Mouse (Mus musculus) CH12.LX (cell line): ENCODE measurements around the gene Tbcel. TPM values are rescaled to one million over a fixed set of nuclear protein-coding genes. Genes with fewer than 3 reads are reported as not detected.

Experiments
- DNase-seq: peaks from one replicate; pipeline ENCODE4 v3.0.0-alpha.2; 2013; ENCODE audit errors: extremely low read depth
- H3K27ac ChIP-seq: 2 replicates; pipeline ENCODE4 v1.5.1; 2012; ENCODE audit warnings: low read depth, mild to moderate bottlenecking, control low read depth, moderate library complexity; ENCODE audit not compliant: insufficient read depth
- H3K27me3 ChIP-seq: replicated peaks from 2 replicates; pipeline ENCODE3; 2012; ENCODE audit warnings: inconsistent platforms
- H3K36me3 ChIP-seq, 2 experiments: replicated peaks in 1 of 2; 2 replicates each; pipeline versions ENCODE3 to v1.6.1; 2012; ENCODE audit warnings: inconsistent platforms in 1 of 2, low read length in 1 of 2, mild to moderate bottlenecking in 1 of 2, mixed read lengths in 1 of 2, moderate library complexity in 1 of 2; ENCODE audit not compliant: control insufficient read depth in 1 of 2, insufficient read depth in 1 of 2
- H3K4me1 ChIP-seq, 2 experiments: 2 replicates each; pipeline ENCODE4 v1.6.1; 2012; ENCODE audit warnings: inconsistent platforms in 1 of 2, moderate library complexity in 1 of 2; ENCODE audit not compliant: insufficient read depth in 2 of 2, control insufficient read depth in 1 of 2
- H3K4me2 ChIP-seq: 2 replicates; pipeline ENCODE4 v1.6.1; 2012; ENCODE audit warnings: low read depth, mild to moderate bottlenecking, control low read depth; ENCODE audit not compliant: poor library complexity, insufficient read depth, severe bottlenecking
- H3K4me3 ChIP-seq, 3 experiments: fragments of 150-350 bp in 1 of 3; sonication (generic) in 1 of 3; replicated peaks in 1 of 3; 2 replicates each; pipeline versions ENCODE3 to v1.5.1; 2011 to 2012; ENCODE audit warnings: low read depth in 2 of 3, low read length in 2 of 3, mild to moderate bottlenecking in 2 of 3, moderate library complexity in 2 of 3, control low read depth in 1 of 3, improper control_type of control experiment in 1 of 3, inconsistent platforms in 1 of 3, mixed read lengths in 1 of 3; ENCODE audit not compliant: poor library complexity in 1 of 3
- H3K79me2 ChIP-seq: replicated peaks from 2 replicates; pipeline ENCODE4 v1.6.1; 2012; ENCODE audit warnings: mild to moderate bottlenecking, moderate library complexity; ENCODE audit not compliant: control insufficient read depth, poor library complexity, insufficient read depth, severe bottlenecking; ENCODE audit errors: extremely low read depth
- H3K9ac ChIP-seq: 2 replicates; pipeline ENCODE4 v1.6.1; 2012; ENCODE audit warnings: low read depth, mild to moderate bottlenecking, control low read depth, moderate library complexity; ENCODE audit not compliant: insufficient read depth
- H3K9me3 ChIP-seq: replicated peaks from 2 replicates; pipeline ENCODE3; 2012; ENCODE audit warnings: low read length, inconsistent platforms, mixed read lengths
- BHLHE40 ChIP-seq: IDR thresholded peaks from 2 replicates; pipeline ENCODE4 v1.6.1; 2011; ENCODE audit warnings: mild to moderate bottlenecking, low read depth, low read length, improper control_type of control experiment
- CHD1 ChIP-seq: IDR thresholded peaks from 2 replicates; pipeline ENCODE4 v1.6.1; 2012; ENCODE audit warnings: low read depth, low read length, improper control_type of control experiment, inconsistent platforms
- CHD2 ChIP-seq: IDR thresholded peaks from 2 replicates; pipeline ENCODE4 v1.6.1; 2011; ENCODE audit warnings: low read length, improper control_type of control experiment
- CTCF ChIP-seq, 2 experiments: IDR thresholded peaks in 1 of 2; conservative IDR thresholded peaks in 1 of 2; 2 replicates each; pipeline ENCODE4 v1.5.1; 2011 to 2012; ENCODE audit warnings: low read depth in 2 of 2, low read length in 2 of 2, improper control_type of control experiment in 1 of 2, inconsistent platforms in 1 of 2, mild to moderate bottlenecking in 1 of 2, moderate library complexity in 1 of 2
- E2F4 ChIP-seq: IDR thresholded peaks from 2 replicates; pipeline ENCODE4 v1.6.1; 2011; ENCODE audit warnings: low read depth, low read length, improper control_type of control experiment; ENCODE audit not compliant: insufficient replicate concordance
- EP300 ChIP-seq: IDR thresholded peaks from 2 replicates; pipeline ENCODE4 v1.6.1; 2011; ENCODE audit warnings: low read length, improper control_type of control experiment
- ETS1 ChIP-seq: conservative IDR thresholded peaks from 2 replicates; pipeline ENCODE4 v1.6.1; 2012; ENCODE audit warnings: low read depth, mild to moderate bottlenecking, inconsistent platforms, low read length, improper control_type of control experiment, moderate library complexity
- HCFC1 ChIP-seq: IDR thresholded peaks from 2 replicates; pipeline ENCODE4 v1.6.1; 2012; ENCODE audit warnings: low read depth, mild to moderate bottlenecking, inconsistent platforms, low read length, improper control_type of control experiment
- IRF4 ChIP-seq: IDR thresholded peaks from 2 replicates; pipeline ENCODE4 v1.6.1; 2014; ENCODE audit warnings: low read depth, mild to moderate bottlenecking, inconsistent platforms, low read length, improper control_type of control experiment
- JUND ChIP-seq: conservative IDR thresholded peaks from 2 replicates; pipeline ENCODE4 v1.6.1; 2011; ENCODE audit warnings: low read depth, low read length, improper control_type of control experiment
- MEF2A ChIP-seq: IDR thresholded peaks from 2 replicates; pipeline ENCODE4 v1.6.1; 2014; ENCODE audit warnings: low read depth, mild to moderate bottlenecking, inconsistent platforms, low read length, improper control_type of control experiment, borderline replicate concordance
- MXI1 ChIP-seq: IDR thresholded peaks from 2 replicates; pipeline ENCODE4 v1.6.1; 2011; ENCODE audit warnings: mild to moderate bottlenecking, low read depth, low read length, improper control_type of control experiment
- MYC ChIP-seq: IDR thresholded peaks from 2 replicates; pipeline ENCODE4 v1.6.1; 2011; ENCODE audit warnings: low read depth, mild to moderate bottlenecking, improper control_type of control experiment, low read length
- POLR2A ChIP-seq: IDR thresholded peaks from 2 replicates; pipeline ENCODE4 v1.6.1; 2011; ENCODE audit warnings: low read depth, mild to moderate bottlenecking, improper control_type of control experiment, low read length
- POLR2AphosphoS2 ChIP-seq: IDR thresholded peaks from 2 replicates; pipeline ENCODE4 v1.6.1; 2011; ENCODE audit warnings: low read depth, low read length, improper control_type of control experiment
- RCOR1 ChIP-seq: conservative IDR thresholded peaks from 2 replicates; pipeline ENCODE4 v1.6.1; 2012; ENCODE audit warnings: low read depth, mild to moderate bottlenecking, inconsistent platforms, low read length, improper control_type of control experiment
- TCF12 ChIP-seq: IDR thresholded peaks from 2 replicates; pipeline ENCODE4 v1.6.1; 2014; ENCODE audit warnings: low read depth, mild to moderate bottlenecking, inconsistent platforms, low read length, improper control_type of control experiment
- USF1 ChIP-seq: IDR thresholded peaks from 2 replicates; pipeline ENCODE4 v1.6.1; 2014; ENCODE audit warnings: low read depth, mild to moderate bottlenecking, inconsistent platforms, low read length, improper control_type of control experiment
- ZC3H11A ChIP-seq: IDR thresholded peaks from 2 replicates; pipeline ENCODE4 v1.6.1; 2012; ENCODE audit warnings: low read depth, mild to moderate bottlenecking, inconsistent platforms, low read length, improper control_type of control experiment
- ZMIZ1 ChIP-seq: IDR thresholded peaks from 2 replicates; pipeline ENCODE4 v1.6.1; 2012; ENCODE audit warnings: low read depth, mild to moderate bottlenecking, inconsistent platforms, low read length, improper control_type of control experiment
- ZNF384 ChIP-seq: IDR thresholded peaks from 2 replicates; pipeline ENCODE4 v1.6.1; 2012; ENCODE audit warnings: low read depth, low read length, improper control_type of control experiment, inconsistent platforms
- dilution Hi-C: fragments of 300-500 bp; cut with MboI; formaldehyde crosslinking; loops from 2 replicates; pipeline ENCODE4 v1.14.3; 2020; ENCODE audit warnings: low sequenced_read_pairs; ENCODE audit not compliant: extremely low pct_unique_long_range_greater_than_20kb, extremely low pct_ligation_motif_present
- in situ Hi-C: fragments of 300-500 bp; cut with MboI; formaldehyde crosslinking; loops from 3 replicates; pipeline ENCODE4 v1.14.3; 2019; ENCODE audit warnings: low sequenced_read_pairs, low pct_ligation_motif_present, low pct_unique_long_range_greater_than_20kb, mixed read lengths
- polyA plus RNA-seq: library from polyadenylated mRNA; unstranded; fragments of >175 nt; gene quantifications from 2 replicates; pipeline ENCODE4 v1.2.1, GENCODE M21; 2012; ENCODE audit warnings: low read depth; ENCODE audit not compliant: insufficient read length
- total RNA-seq, 2 experiments: library from RNA; depleted of rRNA; stranded (reverse); fragments of 300-350 nt in 1 of 2; fragments of >200 nt in 1 of 2; gene quantifications; 2 replicates each; pipeline ENCODE4 v1.2.3; 2012 to 2014

Gene Tbcel
- total and polyA plus RNA-seq, 3 experiments = 5.3 to 10.0 (median 5.9) TPM

DNA sequence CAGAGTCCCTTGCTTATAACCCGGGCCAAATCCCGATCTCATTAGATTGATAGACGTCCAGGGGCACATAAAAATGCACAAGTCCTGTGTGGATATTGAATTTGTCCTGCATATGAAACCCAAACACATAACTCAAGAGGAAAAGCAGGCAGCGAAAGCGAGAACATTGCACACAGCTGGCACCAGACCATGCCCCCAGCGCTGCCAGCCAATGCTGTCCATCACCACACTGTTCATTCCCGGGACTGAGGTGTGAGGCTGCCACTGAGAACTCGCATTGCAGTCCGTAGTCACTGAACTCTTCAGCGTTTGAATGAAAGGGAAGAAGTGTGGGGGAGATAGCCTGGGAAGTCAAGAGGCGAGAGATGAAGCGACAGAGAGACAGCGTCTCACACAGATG lies 122.0 kb downstream of the Tbcel start:
- Histone ChIP-seq H3K9me3 (no peaks in the 10 kb centered on the region), H3K27me3 (peaks cover 1% of the 10 kb centered on the region), H3K36me3 (no peaks in the 10 kb centered on the region), H3K9ac (no peak overlapping the region), H3K4me1 (peaks cover 3 to 11% of the 10 kb centered on the region in 2 experiments; a peak in 3 of 4 replicates), H3K4me3 (no peak overlapping the region), H3K27ac (no peak overlapping the region), H3K4me2 (no peak overlapping the region), H3K79me2 (no peaks in the 10 kb centered on the region)
- TF ChIP-seq BHLHE40 = no peak
- no peak for TF ChIP-seq ZNF384
- TF ChIP-seq ZMIZ1 = no peak
- no peak for TF ChIP-seq MYC
- no peak for TF ChIP-seq CHD2
- TF ChIP-seq EP300 = no peak
- no peak for TF ChIP-seq IRF4
- TF ChIP-seq ETS1 = no peak
- DNase-seq = no peak
- dilution Hi-C loops (no loop called here), in situ Hi-C loops (loop anchor here (25.0 kb wide), 1 partner anchor 402 kb away; no protein-coding TSS in a partner anchor)

DNA sequence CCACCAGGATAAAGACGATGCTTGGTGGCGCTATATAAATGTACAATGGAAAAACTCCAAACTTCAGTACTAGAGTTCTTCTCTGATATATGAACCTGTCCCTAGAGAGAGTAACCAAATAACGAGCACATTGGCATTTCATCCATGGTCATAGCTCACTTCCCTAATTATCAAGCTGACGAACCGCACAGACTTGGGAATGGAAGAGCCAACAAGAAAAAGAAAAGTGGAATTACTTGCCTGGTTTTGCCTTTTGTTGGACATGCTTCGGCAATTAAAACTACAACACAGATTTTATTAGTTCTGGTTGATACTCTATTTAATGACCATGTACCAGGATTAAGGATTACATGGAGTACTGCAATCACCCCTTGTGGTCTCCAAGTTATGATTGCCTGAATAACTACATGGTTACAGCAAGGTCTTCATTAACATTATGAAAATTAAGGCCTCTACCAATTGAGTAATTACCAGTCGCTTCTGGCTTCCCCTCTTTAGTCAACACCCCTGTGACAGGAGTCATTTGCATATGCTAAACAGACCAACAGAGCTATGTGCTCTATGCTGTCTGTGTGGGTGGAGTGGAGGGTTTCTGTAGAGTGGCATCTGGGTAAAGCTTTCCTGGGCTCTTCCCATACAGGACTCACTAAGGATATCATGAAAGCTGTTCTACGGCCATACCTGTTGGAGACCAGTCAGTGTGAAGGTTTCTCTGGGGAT lies 124.8 kb downstream of the Tbcel start:
- dilution Hi-C loops = no loop called here
- Histone ChIP-seq H3K36me3 (no peaks in the 10 kb centered on the region), H3K4me1 (peaks cover 3 to 6% of the 10 kb centered on the region in 2 experiments; a peak in 2 of 4 replicates), H3K9me3 (peaks cover 3% of the 10 kb centered on the region), H3K79me2 (no peaks in the 10 kb centered on the region), H3K27me3 (peaks cover 1% of the 10 kb centered on the region), H3K4me2 (no peak overlapping the region), H3K4me3 (no peak overlapping the region), H3K9ac (no peak overlapping the region), H3K27ac (no peak overlapping the region)
- TF ChIP-seq ZC3H11A (no peak), MEF2A (no peak), CHD1 (no peak), TCF12 (no peak), CTCF (conservative IDR thresholded peaks at IDR 0.05 in 1 of 2, IDR thresholded peaks at IDR 0.05 in 1 of 2; ENCODE audit: low read depth in 2 of 2, low read length in 2 of 2) (no peak), POLR2A (no peak), RCOR1 (no peak), E2F4 (no peak), MXI1 (no peak), USF1 (no peak), CHD2 (no peak), JUND (no peak), POLR2AphosphoS2 (no peak), HCFC1 (no peak), ZNF384 (no peak)
- DNase-seq = peak; percentile 9
- in situ Hi-C loops = loop anchor here (25.0 kb wide), 1 partner anchor 405 kb away; no protein-coding TSS in a partner anchor
